Mouse (Mus musculus) hematopoietic stem cell, adult 5-6 weeks (primary cell): ENCODE results near the gene Mpzl1. TPM values are rescaled to one million over a fixed set of nuclear protein-coding genes. Genes with fewer than 3 reads are reported as not detected.
A peak's percentile ranks its signal among the peaks of the same experiment; 100 is the strongest.

Source experiments
- ATAC-seq, 2 experiments: fragments of 125-278 bp in 1 of 2; replicated peaks in 1 of 2; 2 replicates each; pipeline ENCODE4 v1.8.0; 2016 to 2017; ENCODE audit warnings: inconsistent platforms in 2 of 2, mild to moderate bottlenecking in 2 of 2, moderate number of reproducible peaks in 2 of 2, low read depth in 1 of 2, moderate TSS enrichment in 1 of 2; ENCODE audit not compliant: low FRiP score in 2 of 2, poor library complexity in 2 of 2, severe bottlenecking in 2 of 2, insufficient read depth in 1 of 2, low TSS enrichment in 1 of 2
- total RNA-seq: library from RNA; stranded (forward); fragments of 172-1452, 232-1000 nt; gene quantifications from 2 replicates; pipeline ENCODE4 v1.2.3, GENCODE M21; 2017

The Mpzl1 gene
- 3.6 and 4.3 TPM in 2 replicates for total RNA-seq

GRCm38 (mm10) chr1:165634151-165634884, at the start of gene Mpzl1:
Gene Mpzl1, minus strand, starts transcription at chr1:165634538.
- ATAC-seq, result peak; percentile 100

GRCm38 (mm10) chr1:165682056-165682853, 47.9 kb upstream of the Mpzl1 start:
- ATAC-seq, result no peak

DNA sequence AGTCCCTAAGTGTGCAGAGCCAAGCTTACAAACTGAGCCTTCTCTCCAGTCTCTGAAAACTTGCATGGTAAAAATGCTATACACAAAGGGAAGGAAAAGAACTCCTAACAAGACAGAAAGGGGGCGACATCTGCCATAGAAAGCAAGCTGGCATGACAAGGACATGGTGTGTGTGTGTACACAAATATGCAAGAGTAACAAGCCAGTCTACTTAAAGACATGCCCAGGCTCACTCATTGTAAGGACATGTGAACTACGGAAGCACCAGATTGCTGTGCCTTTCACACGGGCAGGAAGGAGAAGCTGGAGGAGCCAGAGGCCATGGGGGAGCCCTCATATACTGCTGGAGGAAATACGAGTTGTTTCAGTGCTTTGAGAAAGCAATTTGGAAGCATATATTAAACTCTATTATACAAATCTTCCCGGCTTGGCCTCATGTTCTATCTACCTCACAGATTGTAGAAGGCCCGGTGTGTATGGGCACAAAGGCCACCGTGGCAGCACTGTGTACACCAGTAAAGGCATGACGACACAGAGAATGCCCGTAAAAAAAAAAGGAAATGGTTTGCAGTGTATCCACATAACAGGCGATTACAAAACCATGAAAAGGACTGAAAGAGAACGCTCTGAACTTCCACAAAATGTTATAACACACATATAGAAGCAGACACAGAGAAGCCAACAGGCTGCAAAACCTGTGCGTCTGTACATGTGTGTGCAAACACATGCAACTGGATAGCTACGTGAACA, 46.9 kb upstream of the Mpzl1 start:
- peak; percentile 62 to 64; a peak in 3 of 4 replicates for ATAC-seq

GRCm38 (mm10) chr1:165680086-165680485, 45.7 kb upstream of the Mpzl1 start:
- ATAC-seq, result peak; percentile 54 to 58

- no peak for ATAC-seq
Observed at GRCm38 (mm10) chr1:165679618-165679997, 45.3 kb upstream of the Mpzl1 start.

DNA sequence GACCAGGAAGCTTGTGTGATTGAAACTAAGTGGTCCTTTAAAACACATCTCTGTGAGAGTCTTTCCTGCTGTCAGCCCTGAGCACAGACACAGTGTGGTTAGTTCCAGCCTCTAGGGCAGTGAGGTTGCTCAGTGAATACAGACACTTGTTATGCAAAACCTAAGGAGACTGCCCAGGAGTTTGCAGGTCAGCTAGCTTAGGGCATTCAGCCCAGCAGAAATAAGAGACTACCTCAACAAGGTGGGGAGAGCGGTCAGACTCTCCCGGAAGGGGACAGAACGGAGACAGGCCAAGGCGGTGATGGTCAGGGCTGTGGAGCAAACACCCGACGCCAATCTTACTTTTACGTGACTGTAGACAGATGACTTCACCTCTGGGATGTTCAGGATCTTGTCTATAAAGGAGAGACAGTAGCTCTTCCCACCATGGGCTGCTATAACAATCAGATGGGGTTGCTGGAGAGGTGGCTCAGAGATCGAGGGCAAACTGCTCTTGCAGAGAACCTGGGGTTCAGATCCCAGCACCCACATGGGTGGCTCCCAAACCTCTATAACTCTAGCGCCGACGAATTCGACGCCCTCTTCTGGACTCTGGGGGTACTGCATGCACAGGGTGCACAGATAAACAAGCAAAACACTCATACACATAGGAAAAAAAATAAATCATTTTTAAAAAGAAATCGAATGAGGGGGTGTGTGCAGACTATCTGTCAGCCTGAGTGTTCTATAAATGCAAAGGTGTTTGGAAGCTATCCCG, 44.7 kb upstream of the Mpzl1 start:
- no peak for ATAC-seq

DNA sequence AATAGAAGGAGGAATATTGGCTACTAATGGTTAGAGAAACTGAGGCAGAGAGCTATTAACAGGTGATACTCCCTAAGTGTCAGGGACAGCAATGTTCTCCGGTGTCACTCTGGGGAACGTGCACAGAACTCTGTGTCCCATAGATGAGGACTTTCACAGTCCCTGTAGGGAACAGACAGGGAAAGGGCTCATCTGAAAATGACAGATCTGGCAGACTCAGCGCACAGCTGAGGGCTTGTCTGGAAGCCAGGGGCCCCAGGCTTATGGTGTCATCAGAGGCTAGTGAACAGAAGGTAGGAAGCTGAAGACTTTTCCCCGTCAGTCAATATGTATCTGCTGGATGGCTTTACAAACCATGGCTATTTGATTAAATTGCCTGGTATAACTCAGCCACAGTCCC, 43.2 kb upstream of the Mpzl1 start:
- no peak for ATAC-seq

DNA sequence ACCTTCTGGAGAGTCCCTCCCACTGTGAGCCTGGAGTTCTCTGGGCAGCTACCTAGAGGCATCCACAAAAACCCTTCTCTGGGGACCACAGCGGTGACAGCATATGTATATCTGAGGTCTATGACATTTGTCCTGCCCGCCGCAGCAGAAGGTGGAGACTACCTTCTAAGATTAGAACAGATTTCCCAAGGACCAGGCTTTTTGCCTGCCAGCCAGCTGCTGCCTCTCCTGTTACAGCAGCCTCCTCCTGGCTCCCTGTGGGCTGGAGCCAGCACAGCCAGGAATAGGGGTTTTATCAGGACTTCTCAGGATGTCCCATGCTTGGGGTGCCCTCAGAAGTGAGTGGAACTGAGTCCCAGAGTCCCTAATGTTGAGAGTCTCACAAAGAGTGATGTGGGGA, 42.7 kb upstream of the Mpzl1 start:
- ATAC-seq, result no peak

- peak; percentile 71 to 84 for ATAC-seq
Observed at GRCm38 (mm10) chr1:165675167-165675566, 40.8 kb upstream of the Mpzl1 start.

DNA sequence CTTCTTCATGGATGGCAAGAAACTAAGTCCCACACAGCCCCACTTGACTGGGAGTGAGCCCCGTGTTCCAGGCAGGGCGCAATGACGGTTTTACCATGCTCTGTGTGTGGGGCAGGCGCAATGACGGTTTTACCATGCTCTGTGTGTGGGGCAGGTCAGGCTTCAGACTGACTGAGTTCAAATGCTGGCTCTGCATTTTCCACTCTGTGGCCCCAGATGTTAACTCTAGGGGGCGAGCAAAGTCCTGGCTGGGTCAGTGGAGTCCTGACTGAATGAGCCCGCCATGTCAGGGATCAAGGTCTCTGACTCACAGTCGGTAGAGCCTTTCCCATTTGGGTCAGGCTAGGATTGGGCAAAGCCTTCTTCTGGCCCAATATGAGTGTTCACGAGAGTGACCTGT, 38.0 kb upstream of the Mpzl1 start:
- 0 out of 4 replicates have a peak, but pooled peaks of 1 of the 2 experiments have one; percentile 14 for ATAC-seq

DNA sequence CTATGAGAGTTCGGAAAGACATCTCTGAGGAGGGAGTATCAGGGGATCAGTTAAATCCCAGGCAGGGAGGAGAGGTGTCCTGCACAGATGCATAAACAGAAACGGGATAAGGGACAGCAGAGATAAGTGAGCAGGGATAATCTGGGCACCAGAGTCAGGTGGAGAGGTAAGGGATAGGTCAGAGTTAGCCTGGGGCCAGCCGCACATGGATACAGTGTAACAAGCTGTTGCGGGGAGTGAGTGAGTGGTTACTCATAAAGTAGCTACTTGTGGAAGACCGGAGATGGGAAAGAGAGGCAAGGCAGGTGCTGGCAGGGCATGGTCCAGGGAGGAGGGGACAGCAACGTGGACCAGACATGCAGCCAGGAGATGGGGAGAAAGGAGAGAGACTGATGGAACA, 35.7 kb upstream of the Mpzl1 start:
- no peak for ATAC-seq

DNA sequence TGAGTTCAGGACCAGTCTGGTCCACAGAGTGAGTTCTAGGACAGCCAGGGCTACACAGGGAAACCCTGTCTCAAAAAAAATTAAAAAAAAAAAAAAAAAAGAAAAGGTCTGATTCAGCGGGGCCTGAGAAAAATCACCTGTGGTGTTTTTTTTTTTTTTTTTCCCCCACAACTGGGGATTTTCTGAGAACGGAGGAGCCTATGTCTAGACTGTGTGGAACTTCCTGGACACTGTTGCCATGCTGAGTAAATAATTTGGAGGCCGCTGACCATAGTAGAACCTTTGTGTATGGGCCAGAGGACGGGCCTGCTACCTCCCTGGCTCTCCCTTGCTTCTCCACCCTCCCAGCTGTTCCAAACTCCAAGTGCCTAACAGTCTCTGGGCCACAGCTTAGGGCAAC, 34.6 kb upstream of the Mpzl1 start:
- no peak for ATAC-seq

DNA sequence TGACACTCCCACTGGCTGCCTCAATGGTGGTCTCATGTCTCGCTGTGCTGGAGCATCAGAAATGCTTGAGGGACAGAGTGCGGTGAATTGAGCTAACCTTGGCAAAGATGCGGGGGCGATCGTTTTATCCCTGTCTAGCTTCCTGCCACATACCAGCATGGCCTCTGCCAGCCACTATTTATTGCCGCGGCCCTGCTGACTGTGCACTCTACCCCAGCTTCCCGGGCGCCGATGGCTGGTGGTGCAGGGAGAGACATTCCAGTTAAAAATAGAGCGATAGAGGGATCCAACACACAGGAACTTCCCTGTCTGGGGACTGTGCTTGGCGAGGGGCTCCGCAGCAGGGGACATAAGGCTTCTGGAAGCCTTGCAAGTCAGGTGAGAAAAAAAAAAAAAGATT, 33.0 kb upstream of the Mpzl1 start:
- ATAC-seq, result no peak

DNA sequence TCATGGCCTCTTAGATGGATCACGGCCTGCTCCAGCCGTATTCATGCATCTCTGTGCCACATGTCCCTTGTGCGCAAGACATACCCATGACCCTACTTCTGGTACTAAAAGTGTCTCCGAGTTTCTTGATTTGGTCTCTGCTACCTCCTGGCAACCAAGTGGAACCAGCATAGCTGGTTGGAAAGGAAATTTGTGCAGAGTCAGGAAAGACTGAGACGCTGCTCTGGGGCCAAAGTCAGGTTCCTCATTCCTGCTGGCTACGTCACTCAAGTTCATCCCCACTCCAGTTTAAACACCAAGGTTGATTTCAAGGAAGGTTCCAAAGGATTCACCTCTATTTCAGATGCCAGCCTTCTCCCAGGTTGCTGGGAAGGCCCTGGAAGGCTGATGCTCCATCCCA, 32.6 kb upstream of the Mpzl1 start:
- peak; percentile 44 to 54; a peak in 2 of 4 replicates for ATAC-seq

DNA sequence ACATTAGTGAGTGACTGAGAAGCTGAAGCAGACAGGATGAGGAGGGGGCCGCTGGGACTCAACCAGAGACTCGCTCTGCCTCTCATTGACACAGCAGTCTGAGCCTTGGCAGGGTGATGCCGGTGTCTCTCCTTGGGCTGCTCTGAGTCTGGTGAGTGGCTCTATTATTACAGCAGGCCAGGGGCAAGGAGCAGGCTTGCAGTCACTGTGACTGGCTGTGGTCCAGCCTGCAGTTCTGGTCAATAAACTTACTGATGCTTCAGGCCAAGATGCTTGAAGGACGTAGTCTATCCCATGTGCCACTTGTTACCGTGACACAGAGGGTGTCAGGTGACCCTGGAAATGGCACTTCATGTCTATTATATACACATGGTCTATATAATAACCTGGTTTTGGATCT, 31.4 kb upstream of the Mpzl1 start:
- no peak for ATAC-seq

- ATAC-seq, result no peak
Observed at GRCm38 (mm10) chr1:165663277-165663676, 28.9 kb upstream of the Mpzl1 start.

GRCm38 (mm10) chr1:165662426-165663192, 28.3 kb upstream of the Mpzl1 start:
- ATAC-seq, result no peak
